In the genomic region with DNA sequence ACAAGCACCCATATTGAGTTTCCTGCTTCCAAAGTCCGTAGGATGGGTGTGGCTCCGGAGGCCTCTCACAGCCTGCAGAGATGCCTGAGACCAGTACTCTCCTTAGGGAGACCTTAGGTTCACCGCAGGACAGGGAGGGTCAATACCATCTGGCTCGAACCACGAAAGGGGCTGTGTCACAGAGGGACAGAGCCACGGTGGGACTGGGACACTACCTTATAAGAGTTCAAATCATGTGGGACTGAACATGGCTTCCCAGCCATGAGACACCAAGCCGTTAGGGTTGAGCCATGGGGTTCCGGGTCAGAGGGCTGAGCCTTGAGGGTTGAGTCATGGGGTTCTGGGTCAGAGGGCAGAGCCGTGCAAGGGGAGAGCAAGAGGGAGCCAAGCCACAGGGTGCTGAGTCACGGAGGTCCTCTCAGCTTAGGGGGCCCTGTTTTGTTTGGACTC, we compare ENCODE assay signal across 13 mouse cellular contexts. TPM values are rescaled to one million over a fixed set of nuclear protein-coding genes. Genes with fewer than 3 reads are reported as not detected.
DNase-seq lines count a peak whose midpoint lies in the region; ATAC-seq and TF ChIP-seq lines count a peak whose summit lies in the region.
"Not testable (repeated sequence)": the region's sequence is repeated elsewhere in the genome, so short reads cannot be mapped to it uniquely, and the experiment has no call there.
"Had no signal": no experiment of that assay in that cellular context is flagged by ENCODE, and none has a peak within 500 bp of the region (broad histone marks: within the 10 kb centered on the region; RNA-seq: fewer than 3 reads in every experiment).

No protein-coding gene starts in this region.

- H3K9ac ChIP-seq in embryonic facial prominence, embryonic 11.5 days (replicated peaks; ENCODE audit: low read length); hindbrain, embryonic 11.5 days (ENCODE audit: low read depth, low read length); liver, embryonic 15.5 days; stomach, postnatal 0 days (ENCODE audit: low read length): not testable (repeated sequence)

- H3K36me3 ChIP-seq in embryonic facial prominence, embryonic 11.5 days (replicated peaks; ENCODE audit: control insufficient read depth, insufficient read depth, low read depth, low read length); hindbrain, embryonic 11.5 days (ENCODE audit: control insufficient read depth, insufficient read depth, low read length); liver, embryonic 15.5 days (replicated peaks); midbrain, embryonic 10.5 days; stomach, postnatal 0 days (ENCODE audit: control insufficient read depth, insufficient read depth, low read length): not testable (repeated sequence)

- H3K4me3 ChIP-seq in embryonic facial prominence, embryonic 11.5 days (ENCODE audit: low read depth, low read length); hindbrain, embryonic 11.5 days (ENCODE audit: low read depth, low read length); liver, embryonic 15.5 days (replicated peaks); midbrain, embryonic 10.5 days; stomach, postnatal 0 days (ENCODE audit: low read depth, low read length): not testable (repeated sequence)

- not testable (repeated sequence) for H3K27ac ChIP-seq in embryonic facial prominence, embryonic 11.5 days (replicated peaks; ENCODE audit: low read depth, low read length); hindbrain, embryonic 11.5 days (ENCODE audit: low read depth, low read length); liver, embryonic 15.5 days (replicated peaks); midbrain, embryonic 10.5 days (replicated peaks); stomach, postnatal 0 days (replicated peaks)

- 87% methylated on average over 10 of the region's 10 CpGs for WGBS in embryonic facial prominence, embryonic 11.5 days
- 89% methylated on average over 10 of the region's 10 CpGs for WGBS in hindbrain, embryonic 11.5 days
- WGBS in liver, embryonic 15.5 days (ENCODE audit: insufficient replicate concordance): 69% methylated on average over 10 of the region's 10 CpGs
- 93% methylated on average over 10 of the region's 10 CpGs for WGBS in midbrain, embryonic 10.5 days
- 87% methylated on average over 10 of the region's 10 CpGs for WGBS in stomach, postnatal 0 days

- H3K4me1 ChIP-seq in embryonic facial prominence, embryonic 11.5 days (ENCODE audit: control insufficient read depth, insufficient read depth, low read length); hindbrain, embryonic 11.5 days (replicated peaks; ENCODE audit: control insufficient read depth, insufficient read depth, low read length); liver, embryonic 15.5 days (replicated peaks); midbrain, embryonic 10.5 days; stomach, postnatal 0 days (replicated peaks; ENCODE audit: control insufficient read depth, insufficient read depth): not testable (repeated sequence)

- not testable (repeated sequence) for DNase-seq in embryonic facial prominence, embryonic 11.5 days (ENCODE audit: low spot score); hindbrain, embryonic 11.5 days (ENCODE audit: low spot score); stomach, postnatal 0 days (ENCODE audit: low spot score)
- DNase-seq in heart, adult 18-20 months: peak; percentile 27 to 28
- peak; percentile 51 for DNase-seq in kidney, adult 18-20 months
- DNase-seq in kidney, postnatal 25 days: peak; percentile 23 to 65
- DNase-seq in midbrain, embryonic 10.5 days (ENCODE audit: low spot score): peak; percentile 11

- H3K27me3 ChIP-seq in embryonic facial prominence, embryonic 11.5 days (ENCODE audit: control insufficient read depth, insufficient read depth, low read length); hindbrain, embryonic 11.5 days (ENCODE audit: control insufficient read depth, insufficient read depth, low read length); liver, embryonic 15.5 days; midbrain, embryonic 10.5 days (ENCODE audit: low read depth, poor library complexity, severe bottlenecking); stomach, postnatal 0 days (ENCODE audit: control insufficient read depth, insufficient read depth, low read length): not testable (repeated sequence)

- ATAC-seq in embryonic facial prominence, embryonic 11.5 days (replicated peaks; ENCODE audit: insufficient number of reproducible peaks, low FRiP score, low TSS enrichment, low read depth): 0 out of 2 replicates have a peak, but pooled peaks have one; percentile 14
- ATAC-seq in hindbrain, embryonic 11.5 days (ENCODE audit: low FRiP score): peak; percentile 26; the same call in 1 of the 2 replicates
- ATAC-seq in liver, embryonic 15.5 days (ENCODE audit: insufficient read depth): 0 out of 2 replicates have a peak, but pooled peaks have one; percentile 16
- peak; percentile 73 for ATAC-seq in stomach, postnatal 0 days (ENCODE audit: low FRiP score, low TSS enrichment)

- H3K9me3 ChIP-seq in embryonic facial prominence, embryonic 11.5 days (replicated peaks; ENCODE audit: control insufficient read depth, low read length); stomach, postnatal 0 days (ENCODE audit: control insufficient read depth, low read length): not testable (repeated sequence)
- peaks cover 11% of the 10 kb centered on the region for H3K9me3 ChIP-seq in hindbrain, embryonic 11.5 days (ENCODE audit: control insufficient read depth, low read length)
- H3K9me3 ChIP-seq in liver, embryonic 15.5 days (replicated peaks): peaks cover 12% of the 10 kb centered on the region
- peaks cover 58% of the 10 kb centered on the region for H3K9me3 ChIP-seq in midbrain, embryonic 10.5 days (replicated peaks)

- not testable (repeated sequence) for H3K4me2 ChIP-seq in embryonic facial prominence, embryonic 11.5 days (ENCODE audit: low read depth, low read length); hindbrain, embryonic 11.5 days (replicated peaks; ENCODE audit: low read depth, low read length); liver, embryonic 15.5 days; stomach, postnatal 0 days (replicated peaks; ENCODE audit: low read depth)

- TF ChIP-seq EP300 in stomach, postnatal 0 days (optimal IDR thresholded peaks at IDR 0.05): not testable (repeated sequence)

- TF ChIP-seq CTCF in stomach, postnatal 0 days (IDR thresholded peaks at IDR 0.05; ENCODE audit: low read depth): not testable (repeated sequence)

RNA-seq across cellular contexts. Expression of a gene that starts 45.2 kb away (rescaled TPM):
- not detected in 2 replicates for polyA plus RNA-seq in embryonic facial prominence, embryonic 11.5 days (2014; fragmentation: Nextera tagmentation; extraction: Ambion mirVana)
- total RNA-seq in heart, adult 18-20 months (2021): not detected
- polyA plus RNA-seq in hindbrain, embryonic 11.5 days (2014; fragmentation: Nextera tagmentation; extraction: Ambion mirVana): not detected in 2 replicates
- polyA plus RNA-seq in liver, embryonic 15.5 days (2015; fragmentation: Nextera tagmentation; extraction: Ambion mirVana): not detected in 2 replicates
- polyA plus RNA-seq in midbrain, embryonic 10.5 days (2016; fragmentation: Nextera tagmentation; extraction: Ambion mirVana): not detected in 2 replicates
- not detected in 2 replicates for polyA plus RNA-seq in stomach, postnatal 0 days (2015; fragmentation: Nextera tagmentation; extraction: Ambion mirVana)
- total RNA-seq: adrenal gland, adult 18-20 months; gastrocnemius, postnatal 25 days; heart, postnatal 25 days had no signal
- polyA plus RNA-seq: limb, embryonic 12.5 days; neural tube, embryonic 15.5 days had no signal

Comparison
In these comparisons a context has a peak if more than half of its experiments do, and no peak if none do; other contexts are left out.
1. ATAC-seq: peak in every context shown above with its lines; median percentile 73 in stomach, postnatal 0 days; 26 in hindbrain, embryonic 11.5 days; 16 in liver, embryonic 15.5 days; 14 in embryonic facial prominence, embryonic 11.5 days.